Mouse (Mus musculus): Measurements from ENCODE around the gene Eif5.

Gene Eif5

GRCm38 (mm10) chr12:111563076-111563629, 25.3 kb downstream of the Eif5 start:
- in situ Hi-C loops (cut with MboI, MseI) = loop anchor here (25.0 kb wide), 1 partner anchor 1076 kb away; no protein-coding TSS in a partner anchor

DNA sequence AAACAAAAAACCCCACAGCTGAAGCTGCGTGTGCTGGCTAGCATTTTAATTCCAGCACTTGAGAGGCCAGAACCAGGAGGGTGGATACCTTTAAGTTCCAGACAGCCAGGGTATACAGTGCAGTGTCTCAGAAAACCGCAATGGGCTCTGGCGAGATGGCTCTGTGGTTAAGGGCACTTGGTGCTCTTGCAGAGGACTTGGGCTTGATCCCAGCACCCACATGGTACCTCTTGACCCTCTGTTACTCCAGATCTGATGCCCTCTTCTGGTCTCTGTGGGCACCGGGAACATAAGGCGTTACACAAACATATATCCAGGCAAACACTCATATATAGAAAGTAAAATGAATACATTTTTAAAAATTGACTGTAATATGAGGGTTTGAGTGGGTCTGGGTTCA, 27.5 kb downstream of the Eif5 start:
- in situ Hi-C loops (cut with MboI, MseI) = loop anchor here (25.0 kb wide), 1 partner anchor 1078 kb away; no protein-coding TSS in a partner anchor

GRCm38 (mm10) chr12:111568836-111569235, 31.0 kb downstream of the Eif5 start:
- in situ Hi-C loops (cut with MboI, MseI) = loop anchor here (25.0 kb wide), 1 partner anchor 1082 kb away; no protein-coding TSS in a partner anchor

DNA sequence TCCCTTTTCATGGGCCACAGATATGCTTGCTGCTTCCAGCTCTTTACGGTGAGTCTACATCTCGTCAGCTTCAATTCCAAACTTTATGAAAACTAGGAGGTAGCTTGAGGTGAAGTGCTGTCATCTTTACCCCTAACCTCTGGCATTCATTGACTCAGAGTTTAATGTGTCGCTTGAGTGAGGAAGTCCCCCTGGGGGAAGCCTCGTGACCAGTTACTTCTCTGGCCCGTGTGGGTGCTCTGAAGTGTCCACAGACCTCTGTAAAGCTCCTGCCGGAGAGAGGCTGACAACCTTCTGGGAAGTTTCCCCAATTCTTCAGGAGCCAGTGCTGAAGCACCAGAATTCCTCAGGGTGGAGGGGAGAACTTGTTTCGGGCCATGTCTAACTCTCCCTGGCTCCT, 34.6 kb downstream of the Eif5 start:
- in situ Hi-C loops (cut with MboI, MseI) = loop anchor here (25.0 kb wide), 1 partner anchor 1085 kb away; no protein-coding TSS in a partner anchor

GRCm38 (mm10) chr12:111573315-111573714, 35.5 kb downstream of the Eif5 start:
- in situ Hi-C loops (cut with MboI, MseI) = loop anchor here (25.0 kb wide), 1 partner anchor 1086 kb away; no protein-coding TSS in a partner anchor

- in situ Hi-C loops (cut with MboI, MseI) = loop anchor here (25.0 kb wide), 1 partner anchor 1087 kb away; no protein-coding TSS in a partner anchor
These were observed 36.5 kb downstream of the Eif5 start, which contains the start of gene Mark3 for GRCm38 (mm10) chr12:111574074-111574886. Gene Mark3 (plus strand): TSS chr12:111574523.

DNA sequence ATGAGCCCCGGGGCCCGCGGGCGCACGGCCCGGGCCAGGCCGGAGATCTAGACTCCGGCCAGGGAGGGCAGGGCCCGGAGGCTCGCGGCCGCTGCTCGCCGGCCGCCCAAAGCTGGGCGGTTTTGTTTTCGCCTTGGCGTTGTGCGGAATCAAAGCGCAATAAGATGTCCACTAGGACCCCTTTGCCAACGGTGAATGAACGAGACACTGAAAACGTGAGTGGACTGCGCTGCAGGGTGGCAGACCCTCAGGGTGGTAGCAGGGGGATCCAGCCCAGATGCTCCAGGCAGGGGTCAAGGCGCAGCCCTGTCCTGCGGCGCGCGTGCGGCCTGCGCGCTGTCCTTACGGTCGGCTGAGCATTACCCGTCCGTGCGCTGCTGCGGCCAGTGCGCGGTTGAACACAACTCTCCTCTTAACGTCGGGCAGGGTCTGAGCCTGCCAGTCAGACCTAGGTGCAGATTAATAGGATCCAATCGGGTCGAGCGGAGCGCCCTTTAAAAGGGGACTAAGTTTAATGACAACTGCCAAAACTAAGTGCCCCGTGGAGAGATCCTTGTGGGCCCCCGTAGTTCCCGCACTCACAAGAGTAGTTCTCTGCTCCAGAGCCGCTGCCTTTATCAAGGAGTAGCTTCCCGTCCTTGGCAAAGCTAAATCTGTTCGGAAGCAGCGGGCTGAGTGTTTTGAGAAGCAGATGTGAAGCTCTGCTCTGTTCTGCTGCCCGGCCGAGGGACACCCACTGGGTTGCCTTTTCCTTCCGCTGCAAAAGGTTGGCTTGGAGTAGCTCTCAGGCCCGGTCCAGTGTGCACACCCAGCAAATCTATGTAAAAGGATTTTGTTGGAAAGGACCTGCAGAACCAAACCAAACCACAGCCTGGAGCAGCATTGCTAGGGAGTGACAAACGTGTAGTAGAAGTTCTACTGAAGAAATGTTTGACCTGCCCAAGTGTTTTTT, 37.3 kb downstream of the Eif5 start:
- in situ Hi-C loops (cut with MboI, MseI) = loop anchor here (25.0 kb wide), 1 partner anchor 1088 kb away; no protein-coding TSS in a partner anchor

DNA sequence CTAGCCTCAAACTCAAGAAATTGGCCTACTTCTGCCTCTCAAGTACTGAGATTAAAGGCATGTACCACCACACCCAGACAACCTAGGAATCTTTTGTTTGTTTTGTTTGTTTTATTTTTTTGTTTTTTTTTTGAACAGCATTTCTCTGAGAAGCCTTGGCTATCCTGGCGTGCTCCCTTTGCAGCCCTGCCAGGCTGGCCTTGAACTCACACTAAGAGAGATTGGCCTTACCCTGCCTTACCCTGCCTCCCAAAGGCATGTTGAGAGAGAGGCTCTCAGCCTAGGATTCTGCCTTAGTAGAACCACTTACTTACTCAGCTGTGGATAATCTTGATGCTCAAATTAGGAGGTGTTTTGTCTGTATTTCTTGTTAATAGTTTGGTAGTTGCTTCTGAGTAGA, 45.2 kb downstream of the Eif5 start:
- in situ Hi-C loops (cut with MboI, MseI) = no loop called here

DNA sequence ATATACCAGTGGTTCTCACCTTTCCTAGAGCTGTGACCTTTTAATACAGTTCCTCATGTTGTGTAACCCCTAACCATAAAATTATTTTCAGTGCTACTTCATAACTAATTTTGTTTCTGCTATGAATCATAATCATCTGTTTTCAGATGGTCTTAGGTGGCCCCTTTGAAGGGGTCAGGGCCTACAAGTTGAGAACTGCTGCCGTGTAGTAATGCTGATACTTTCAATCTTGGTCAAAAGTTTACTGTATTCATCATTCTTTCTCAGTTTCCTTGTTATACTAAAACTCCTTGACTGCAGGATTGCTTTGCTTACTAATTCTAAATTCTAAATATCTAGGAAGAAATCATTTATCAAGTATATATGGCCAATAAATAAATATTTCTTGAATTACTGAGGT, 46.6 kb downstream of the Eif5 start:
- in situ Hi-C loops (cut with MboI, MseI) = no loop called here

- in situ Hi-C loops (cut with MboI, MseI) = no loop called here
These were observed 49.4 kb downstream of the Eif5 start for GRCm38 (mm10) chr12:111587252-111587651.

- in situ Hi-C loops (cut with MboI, MseI) = no loop called here
These were observed 54.7 kb downstream of the Eif5 start for GRCm38 (mm10) chr12:111592407-111593021.

- in situ Hi-C loops (cut with MboI, MseI) = no loop called here
These were observed 56.0 kb downstream of the Eif5 start for GRCm38 (mm10) chr12:111593775-111594174.
